Mouse (Mus musculus) kidney, adult 11 months (tissue): ENCODE measurements at regions not wholly inside any gene's neighbourhood (a gene's known extent, or its start where the extent isn't known, plus 50 kb on each side); places are given as distances from the start of the nearest gene placed in this dataset.

Experiments
- DNase-seq: peaks from one replicate; pipeline ENCODE4 v3.0.0; 2022

DNA sequence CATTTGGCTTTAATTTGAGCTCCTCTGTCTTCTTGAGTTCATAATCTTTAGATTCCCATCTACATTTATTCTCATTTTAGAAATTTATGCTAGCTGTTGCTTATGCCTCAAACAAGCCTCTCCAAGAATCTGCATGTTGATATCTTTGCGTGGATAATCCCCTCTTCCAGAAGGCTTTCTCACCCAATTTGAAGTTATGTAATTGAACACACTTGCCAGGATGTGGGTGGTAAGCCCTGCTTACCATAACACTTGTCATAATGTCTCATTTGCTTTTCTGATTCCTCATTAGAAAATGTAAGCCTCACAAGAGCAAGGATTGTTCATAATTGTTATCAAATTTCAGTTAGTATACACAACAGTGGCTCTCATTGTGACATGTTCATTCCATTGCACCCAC lies 266.0 kb downstream of the Olfm4 start:
- DNase-seq = no peak

DNA sequence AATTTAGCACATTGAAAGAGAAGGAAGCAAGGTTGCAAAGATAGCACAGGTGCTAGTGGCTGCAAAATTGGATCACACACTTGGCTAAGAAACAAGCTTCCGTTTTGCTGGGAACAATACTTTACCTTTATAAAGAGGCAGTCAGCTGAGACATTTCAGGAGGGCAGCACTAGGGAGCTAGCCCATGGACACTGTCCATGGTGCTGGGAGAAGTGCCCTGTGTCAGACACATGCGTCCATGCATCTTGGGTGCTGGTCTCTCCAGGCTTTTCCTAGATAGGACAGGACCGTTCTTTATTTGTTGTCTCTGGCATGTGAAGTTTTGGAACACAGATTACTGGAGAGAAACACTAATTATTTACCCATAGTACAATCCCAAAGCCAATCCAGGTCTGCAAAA lies 273.2 kb downstream of the Olfm4 start:
- no peak for DNase-seq

DNA sequence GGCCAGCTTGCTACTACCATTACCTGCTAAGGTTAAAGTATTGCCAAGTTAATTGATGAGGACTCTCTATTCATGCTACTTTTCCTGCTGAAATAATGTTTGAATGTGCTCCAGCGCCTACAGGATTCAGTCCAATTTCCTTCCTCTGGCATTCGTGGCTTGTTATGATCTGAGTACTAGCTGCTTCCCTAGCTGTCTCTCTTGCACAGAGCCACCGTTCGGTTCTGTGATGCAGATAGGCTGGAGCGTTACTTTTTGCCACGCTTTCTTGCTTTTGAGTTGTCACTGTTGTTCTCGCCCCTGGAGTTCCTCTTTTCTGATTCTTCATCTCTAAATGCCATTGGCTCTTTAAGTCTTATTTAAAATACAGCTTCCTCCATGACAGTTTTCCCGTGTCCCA lies 279.3 kb downstream of the Olfm4 start:
- DNase-seq = no peak

DNA sequence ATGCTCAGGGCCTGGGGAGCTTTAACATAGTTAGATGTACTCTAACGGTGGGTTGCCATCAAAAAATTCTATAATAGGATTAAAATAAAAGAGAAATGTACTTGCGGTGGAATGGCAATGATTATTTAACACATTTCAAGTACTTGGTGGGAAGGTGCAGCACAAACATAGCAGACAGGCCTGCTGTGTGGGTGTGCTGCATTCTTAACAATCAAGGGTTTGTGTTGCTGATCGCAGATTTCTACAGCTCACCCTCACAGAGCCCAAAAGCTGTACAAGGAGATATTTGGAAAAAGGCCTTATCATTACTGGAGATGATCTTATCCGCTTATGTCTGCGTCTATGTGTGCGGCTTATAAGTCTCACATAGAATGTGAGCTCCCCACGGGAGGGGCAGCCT lies 281.2 kb downstream of the Olfm4 start:
- DNase-seq = no peak

DNA sequence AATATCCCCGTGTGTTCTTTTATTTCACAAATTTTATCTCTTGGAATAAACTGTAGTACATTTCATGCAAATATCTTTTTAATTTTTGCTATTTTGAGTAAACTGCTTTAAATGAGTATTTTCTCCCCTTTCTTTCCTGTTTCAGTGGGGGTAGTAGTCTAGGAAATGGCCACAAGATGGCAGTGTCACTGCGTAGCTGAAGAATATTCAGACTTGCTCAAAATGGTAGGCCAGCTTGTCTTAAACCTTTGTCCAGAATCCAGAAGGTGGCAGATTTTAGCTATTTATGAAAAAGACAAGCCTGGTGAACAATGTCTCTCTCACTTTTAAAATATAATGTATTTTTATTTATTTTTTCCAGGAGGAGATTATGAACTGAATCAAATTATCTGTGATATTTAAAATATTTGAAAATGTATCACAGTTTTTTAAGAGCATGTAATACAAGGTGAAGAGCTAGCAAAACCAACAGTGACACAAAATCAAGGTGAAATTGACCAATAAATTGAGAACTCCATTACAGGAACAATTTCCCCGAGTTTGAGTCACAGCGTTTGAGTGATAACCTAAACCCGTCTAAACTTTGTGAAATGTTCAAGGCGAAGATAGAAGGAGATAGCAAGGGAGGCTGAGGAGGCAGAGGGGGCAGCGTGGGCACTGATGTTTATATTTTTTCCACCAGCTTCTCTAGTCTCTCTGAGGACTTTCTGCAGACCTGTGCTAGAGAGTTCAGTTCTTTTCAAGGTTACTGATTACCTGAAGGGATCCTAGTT lies 285.5 kb downstream of the Olfm4 start:
- no peak for DNase-seq

DNA sequence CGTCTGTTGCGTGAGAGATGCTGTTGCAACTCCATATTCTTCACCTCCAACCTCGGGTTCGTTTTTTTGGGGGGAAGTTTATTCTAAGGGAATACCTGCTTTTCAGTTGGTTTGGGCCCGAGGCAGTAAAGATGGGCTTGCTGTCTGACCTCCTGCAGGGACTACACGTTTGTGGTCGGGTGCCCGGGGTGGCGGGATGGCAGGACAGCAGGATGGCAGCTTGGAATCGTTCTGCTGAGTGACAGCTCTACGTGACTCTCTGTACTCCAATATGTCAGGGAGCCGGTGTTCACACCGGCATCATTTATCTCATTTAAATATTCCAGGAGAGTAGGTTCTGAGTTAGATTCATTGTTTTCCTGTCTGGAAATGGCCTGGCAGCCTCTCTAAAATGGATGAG lies 286.2 kb downstream of the Olfm4 start:
- no peak for DNase-seq

DNA sequence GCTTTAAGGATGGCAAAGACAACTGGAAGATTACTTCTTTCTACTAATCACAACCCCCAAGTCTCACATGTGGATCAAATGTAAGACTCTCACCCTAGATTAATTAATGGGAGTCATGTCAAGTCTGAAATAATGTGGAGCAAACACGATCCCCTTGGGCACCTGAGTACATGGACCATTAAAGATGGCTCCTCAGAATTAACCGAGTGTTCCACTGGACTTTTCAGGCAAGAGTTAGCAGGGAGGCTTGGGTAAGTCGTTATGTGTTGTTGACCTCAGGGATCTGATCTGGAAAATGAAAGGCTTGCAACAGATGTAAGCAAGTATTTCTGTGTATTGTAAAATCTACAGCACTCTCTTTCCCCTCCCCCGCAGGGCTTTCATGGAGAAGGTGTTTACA lies 296.3 kb downstream of the Olfm4 start:
- no peak for DNase-seq

DNA sequence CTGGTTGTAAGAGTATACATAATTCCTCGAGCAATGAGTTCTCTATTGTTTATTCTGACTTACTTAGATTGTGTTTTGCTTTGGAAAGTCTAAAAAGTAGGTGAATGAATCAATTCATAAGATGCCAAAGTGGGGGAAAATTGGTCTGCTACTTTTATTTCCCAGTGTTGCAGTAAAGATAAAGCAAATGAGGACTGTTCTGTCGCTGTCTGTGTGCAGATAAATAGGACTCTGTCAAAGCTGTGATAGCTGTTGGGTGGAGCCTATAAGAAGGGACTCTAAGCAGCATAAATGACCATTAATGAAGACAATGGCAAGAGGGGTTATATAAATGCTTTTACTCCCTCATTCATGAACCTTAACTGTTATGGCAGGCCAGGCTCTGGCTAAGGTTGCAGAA lies 299.8 kb downstream of the Olfm4 start:
- no peak for DNase-seq

DNA sequence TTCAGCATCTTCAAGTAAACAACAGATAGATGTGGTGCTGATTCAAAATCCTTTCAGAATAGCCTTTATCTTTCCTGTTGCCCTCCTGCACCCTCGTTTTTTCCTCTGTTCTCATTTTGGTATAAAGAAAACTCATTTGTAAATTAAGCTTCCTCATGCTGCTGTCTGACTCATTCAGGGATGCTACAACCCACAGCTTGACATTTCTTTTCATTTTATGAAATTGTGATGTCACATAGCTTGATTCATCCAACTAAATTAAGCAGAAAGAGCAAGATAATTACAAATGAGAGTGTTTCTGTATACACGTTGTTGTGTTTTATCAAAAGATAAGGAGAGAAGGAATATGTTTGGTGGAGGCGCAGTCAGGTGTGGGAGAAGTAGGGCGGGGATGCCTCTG lies 307.5 kb downstream of the Olfm4 start:
- DNase-seq = no peak

DNA sequence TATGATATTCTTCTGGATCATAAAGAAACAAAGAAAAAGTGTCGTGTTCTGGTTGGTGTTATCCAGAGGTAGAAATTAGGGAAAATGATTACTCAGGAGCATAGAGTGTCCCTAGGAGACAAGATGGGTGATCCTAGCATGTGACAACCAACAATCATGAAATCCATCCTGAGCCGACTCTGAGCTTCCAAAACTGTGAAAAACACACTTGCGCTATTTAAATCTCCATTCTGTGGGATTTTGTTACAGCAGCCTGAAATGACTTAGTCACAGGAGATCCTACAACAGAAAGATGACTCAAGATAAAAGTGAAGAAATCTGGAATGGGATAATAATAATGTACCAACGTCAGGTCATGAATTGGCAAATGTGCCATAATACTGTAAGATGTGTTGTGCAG lies 309.5 kb downstream of the Olfm4 start:
- DNase-seq = no peak

DNA sequence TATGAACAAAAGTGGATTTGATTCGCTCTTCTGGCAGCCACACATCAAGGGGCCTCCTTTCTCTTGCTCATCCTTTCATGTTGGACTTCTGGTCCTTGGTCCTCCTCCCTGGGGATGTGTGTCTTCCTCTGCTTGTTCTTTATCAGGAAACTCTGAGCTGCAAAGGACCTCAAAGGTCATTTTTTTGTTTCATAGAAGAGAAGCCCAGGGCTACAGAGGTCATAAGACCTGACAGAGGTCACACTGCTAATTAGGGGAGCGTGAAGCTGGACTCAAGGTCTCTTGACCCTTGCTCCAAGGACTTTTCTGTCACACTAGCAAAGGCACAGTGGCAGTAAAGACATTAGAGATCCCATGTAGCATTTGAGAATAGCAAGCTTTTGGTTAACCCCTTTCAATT lies 345.8 kb downstream of the Olfm4 start:
- DNase-seq = no peak

DNA sequence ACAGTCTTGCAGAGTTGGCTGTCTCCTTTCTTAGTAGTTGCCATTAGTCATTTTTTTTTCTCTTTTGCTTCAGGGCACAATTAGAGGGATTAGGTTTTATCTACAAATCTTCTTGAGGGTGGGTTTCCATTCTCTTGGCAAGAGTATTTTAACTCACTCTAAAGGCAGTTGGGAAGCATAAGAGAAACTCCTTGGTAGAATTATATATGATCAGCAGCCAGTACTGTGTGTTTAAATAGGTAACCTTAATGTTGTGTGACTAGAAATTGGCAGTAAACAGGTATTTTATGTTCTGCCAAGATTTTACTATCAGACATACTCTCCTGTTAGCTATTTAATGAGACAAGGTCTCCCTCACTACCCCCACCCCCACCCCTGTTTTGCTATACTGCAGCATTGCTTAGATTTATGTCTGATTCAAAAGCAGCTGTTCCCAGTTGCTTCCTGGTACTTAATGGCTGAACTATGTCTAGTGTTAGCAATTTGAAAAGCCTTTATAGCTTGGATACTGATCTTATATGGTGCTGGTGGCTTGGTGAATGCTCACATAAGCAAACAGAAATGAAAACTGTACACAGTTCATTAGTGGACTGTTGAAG lies 378.2 kb downstream of the Olfm4 start:
- no peak for DNase-seq

DNA sequence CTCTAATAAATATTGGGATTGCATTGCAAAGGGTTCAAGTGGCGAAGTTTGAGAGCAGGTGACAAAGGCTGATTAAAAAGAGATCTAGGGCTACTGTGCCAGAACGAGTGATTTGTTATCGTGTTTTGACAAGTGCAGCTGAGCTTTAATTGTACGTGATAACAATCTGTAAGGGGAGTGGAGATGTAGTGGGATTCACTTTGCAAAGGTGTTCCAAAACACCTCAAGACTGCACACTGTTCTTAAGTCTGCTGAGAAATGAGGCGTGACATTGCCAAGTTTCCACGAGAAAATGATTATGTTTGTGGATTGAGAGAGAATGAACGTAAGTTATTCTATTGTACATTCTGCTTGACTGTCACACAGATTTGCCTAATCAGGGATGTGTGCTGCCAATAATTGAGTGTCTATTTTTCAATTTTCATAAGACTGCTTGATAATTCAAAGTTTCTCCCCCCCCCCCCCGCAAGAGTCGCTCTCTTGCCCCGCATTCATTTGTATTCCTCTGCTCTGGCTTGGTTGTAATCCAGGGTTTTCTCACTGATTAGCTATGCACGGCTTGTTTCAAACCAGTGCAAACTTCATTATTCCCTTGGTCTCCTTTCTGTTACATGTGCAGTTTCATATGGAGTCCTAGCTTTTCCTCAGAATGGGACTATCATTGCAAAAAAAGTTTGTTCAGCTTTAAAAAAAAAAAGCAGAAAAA lies 385.7 kb downstream of the Olfm4 start:
- no peak for DNase-seq

DNA sequence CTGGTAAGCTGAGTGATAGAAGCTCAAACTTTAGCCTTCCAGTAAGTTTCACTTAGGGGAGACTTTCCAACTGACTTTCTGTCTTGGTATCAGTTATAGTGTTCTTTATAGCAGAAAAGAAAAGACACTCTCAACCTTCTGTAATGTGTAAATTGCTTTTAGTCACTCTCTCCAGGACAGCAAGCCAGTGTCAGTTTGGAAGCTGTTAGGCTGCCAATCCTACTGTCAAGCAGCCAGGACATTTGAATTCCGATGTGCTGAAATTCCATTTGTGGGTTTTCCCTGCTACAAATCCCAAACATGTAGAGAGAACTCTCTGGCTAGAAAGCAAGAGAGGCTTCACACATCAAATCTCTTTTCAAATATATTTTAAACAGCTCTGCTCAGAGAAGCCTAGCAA lies 390.4 kb downstream of the Olfm4 start:
- no peak for DNase-seq

DNA sequence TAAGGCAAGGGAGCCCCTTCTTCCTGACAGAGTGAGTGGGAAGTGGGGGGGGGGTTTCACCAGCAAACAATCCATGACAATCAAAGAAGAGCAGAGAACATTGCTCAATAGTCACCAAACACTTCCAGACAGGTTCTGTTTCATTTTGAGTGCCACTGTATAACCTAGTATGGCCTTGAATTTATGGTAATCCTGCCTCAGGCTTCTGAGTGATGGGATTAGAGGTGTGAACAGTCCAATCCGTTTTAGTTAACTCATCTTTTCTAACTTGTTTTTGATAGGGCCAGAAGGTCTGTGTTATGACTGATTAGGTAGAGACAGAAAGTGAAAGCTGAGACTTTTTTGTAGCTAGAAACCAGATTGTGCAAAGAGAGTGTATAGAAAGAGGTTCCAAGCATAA lies 393.2 kb downstream of the Olfm4 start:
- no peak for DNase-seq

DNA sequence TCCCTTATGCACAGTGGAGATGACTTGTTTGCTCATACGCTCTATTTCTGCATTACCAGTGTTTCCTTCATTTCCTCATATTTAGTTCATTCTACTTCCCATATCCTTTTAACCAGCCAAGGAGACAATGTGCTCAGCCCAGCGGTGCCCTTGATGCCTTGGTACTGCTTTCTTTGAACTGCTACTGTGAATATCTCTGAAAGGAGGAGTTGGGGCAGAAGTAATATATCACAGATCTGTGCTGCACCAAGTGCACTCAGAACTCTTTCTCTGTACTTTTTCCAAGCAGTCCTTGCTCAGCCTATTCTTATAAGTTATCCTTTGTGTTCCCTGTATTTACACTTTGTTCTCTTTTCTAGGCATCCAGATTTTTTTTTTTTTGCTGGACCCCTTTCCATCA lies 407.5 kb downstream of the Olfm4 start:
- no peak for DNase-seq

DNA sequence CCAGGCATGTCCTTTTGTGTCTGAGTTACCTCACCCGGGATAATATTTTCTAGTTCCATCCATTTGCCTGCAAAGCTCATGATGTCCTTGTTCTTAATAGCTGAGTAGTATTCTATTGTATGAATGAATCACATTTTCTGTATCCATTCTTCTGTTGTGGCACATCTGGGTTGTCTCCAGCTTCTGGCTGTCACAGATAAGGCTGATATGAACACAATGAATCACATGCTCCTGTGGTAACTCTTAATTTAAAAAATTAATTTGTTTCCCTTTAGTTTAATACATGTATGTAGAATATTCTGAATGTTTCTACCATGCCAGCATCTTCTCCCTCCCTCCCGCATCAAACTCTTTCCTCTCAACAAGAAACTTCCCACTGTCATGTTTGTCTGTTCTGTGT lies 424.4 kb downstream of the Olfm4 start:
- no peak for DNase-seq

DNA sequence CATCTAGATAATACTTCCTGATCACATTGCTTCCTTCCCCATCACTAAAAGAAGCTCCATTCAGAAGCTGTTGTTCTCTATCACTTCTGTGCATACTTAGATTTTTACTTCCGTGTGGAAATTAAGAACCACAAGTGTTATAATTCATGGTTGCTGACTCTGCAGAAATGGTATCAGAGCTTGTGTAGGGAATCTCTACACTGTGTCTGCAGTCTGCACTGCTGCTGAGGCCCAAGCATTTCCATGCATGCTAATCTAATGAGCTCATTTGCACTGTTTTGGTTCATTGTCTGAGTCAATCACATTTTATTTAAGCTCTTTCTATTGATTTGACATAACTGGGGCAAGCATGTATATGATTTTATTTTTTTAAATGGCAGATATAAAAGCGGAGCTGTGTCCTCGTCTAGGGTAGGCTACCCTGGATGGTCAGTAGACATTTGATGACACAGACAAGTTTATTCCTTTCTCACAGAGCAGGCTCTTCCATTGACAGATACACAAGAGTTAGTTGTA lies 435.0 kb downstream of the Olfm4 start:
- no peak for DNase-seq

DNA sequence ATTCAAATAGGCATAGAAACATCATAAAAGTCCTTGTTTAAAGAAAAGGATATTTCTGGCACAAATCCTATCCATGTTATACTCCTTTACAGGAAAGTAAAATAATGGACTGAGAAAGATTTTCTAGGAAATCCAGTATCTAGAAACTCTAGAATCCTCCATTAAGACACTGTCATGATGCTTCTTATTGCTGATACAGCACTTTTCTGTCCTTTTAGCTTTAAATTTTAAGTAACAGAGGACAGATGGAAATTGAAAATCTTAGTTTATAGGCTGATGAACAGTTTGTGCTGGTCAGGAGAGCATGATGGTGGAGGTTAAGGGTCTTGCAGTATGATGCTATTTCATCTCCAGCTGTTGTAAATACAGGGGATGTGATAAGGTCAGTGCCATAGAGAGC lies 459.9 kb downstream of the Olfm4 start:
- no peak for DNase-seq

DNA sequence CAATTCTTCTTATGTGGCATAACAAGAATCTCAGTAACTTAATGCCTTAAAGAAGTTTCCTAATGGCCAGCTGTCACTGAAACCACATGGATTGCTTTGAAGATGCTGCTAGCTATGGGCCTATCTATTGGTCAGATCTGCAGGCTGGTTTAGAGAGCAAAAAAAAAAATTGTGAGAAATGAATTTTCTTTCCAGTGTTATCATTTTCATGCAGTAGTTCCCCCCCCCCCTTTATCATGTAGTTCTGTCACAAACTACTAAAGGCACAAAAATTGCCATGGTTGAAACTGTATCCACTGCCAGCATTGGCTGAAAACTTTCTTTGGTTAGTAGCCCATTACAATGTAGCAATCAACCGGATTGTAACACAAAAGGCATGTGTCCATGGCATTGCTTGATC lies 487.6 kb downstream of the Olfm4 start:
- no peak for DNase-seq

DNA sequence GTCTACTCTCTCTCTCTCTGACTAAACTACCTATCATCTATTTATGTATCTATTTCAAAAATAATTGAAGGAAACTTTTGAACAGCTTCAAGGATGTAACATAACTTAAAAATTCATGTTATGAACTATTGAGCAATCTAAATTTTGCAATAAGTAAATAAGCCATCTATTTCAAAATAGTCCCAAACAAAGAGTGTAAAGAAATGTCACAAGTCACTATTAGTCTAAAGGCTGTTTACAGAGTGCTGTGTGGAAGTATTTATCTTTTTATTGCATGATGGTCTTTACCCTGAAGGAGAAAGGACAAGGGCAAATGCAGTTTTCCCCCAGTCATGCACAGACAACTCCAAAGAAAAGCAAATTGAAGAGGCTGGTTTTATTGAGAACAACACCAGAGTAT lies 496.0 kb downstream of the Olfm4 start:
- no peak for DNase-seq

DNA sequence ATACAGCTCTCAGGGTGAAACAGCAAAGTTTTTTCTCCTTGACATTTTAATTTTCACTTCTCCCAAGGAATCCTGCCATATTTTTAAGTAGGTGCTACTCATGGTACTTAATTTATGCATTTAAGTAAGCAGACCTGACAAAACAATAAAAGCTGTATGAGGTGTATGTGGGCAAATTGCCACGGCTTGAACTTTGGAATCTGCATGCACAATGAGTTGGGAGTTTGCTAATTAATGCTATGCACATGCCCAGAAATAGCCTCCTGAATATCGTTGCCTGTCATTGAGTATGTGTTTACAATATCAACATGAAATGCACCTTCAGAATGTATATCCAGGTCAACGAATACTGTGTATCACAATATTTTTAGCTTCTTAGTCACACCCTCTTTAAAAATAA lies 498.9 kb downstream of the Olfm4 start:
- no peak for DNase-seq

DNA sequence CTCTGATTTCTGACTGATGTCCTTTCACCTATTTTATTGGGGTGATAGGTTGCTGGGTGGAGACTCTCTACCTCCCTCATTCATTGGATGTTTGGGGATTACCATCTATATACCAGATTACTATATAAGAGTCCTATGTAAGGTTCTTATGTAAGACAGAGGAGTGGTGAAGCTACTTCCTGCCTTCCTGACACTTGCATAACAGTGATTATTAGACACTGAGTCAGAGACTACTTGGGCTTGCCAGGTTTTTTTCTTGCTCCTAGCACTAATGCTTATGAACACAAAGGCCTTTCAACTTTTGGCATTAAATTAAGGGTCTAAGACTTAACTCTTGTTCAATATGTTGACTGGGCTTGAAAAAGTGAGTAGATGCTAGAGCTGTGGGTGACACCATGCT lies 500.4 kb downstream of the Olfm4 start:
- DNase-seq = no peak

DNA sequence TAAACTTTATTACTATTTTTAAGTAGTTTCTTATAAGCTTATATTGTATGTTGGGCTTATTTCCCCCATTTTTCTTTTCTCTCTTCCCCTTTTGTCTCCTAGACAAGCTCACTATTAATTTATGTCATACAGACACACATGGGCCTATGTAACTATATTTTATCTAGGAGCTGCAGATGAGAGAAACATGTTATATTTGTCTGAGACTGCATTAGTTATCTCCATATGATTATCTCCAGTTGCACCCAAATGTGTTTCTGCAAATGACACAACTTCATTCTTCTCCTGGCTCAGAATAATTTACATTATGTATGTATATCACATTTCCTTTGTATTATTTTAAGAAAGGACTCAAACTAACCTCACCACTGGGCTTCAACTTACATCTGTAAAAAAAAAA lies 501.3 kb downstream of the Olfm4 start:
- no peak for DNase-seq
